Mouse (Mus musculus): ENCODE measurements around the gene Nodal. TPM values are rescaled to one million over a fixed set of nuclear protein-coding genes. Genes with fewer than 3 reads are reported as not detected.

Gene Nodal
- under 1 TPM; 0.23 to 0.26 TPM for total RNA-seq (2021)
- long read RNA-seq, experiment 1: 0 reads
- long read RNA-seq, experiment 2: 0 reads

GRCm38 (mm10) chr10:61417672-61418071 is at the start of gene Nodal:
TSS of gene Nodal (plus strand) at chr10:61417972.
- no peak for DNase-seq (ENCODE audit: low spot score in 2 of 2)

- no peak for DNase-seq (ENCODE audit: low spot score in 2 of 2)
These were observed 48.0 kb upstream of the Nodal start for GRCm38 (mm10) chr10:61369755-61370154.

GRCm38 (mm10) chr10:61370273-61370979 is 47.3 kb upstream of the Nodal start:
- DNase-seq (ENCODE audit: low spot score in 2 of 2): no peak

GRCm38 (mm10) chr10:61371884-61372584 is 45.7 kb upstream of the Nodal start:
- no peak for DNase-seq (ENCODE audit: low spot score in 2 of 2)

- DNase-seq (ENCODE audit: low spot score in 2 of 2): no peak
These were observed 45.2 kb upstream of the Nodal start for GRCm38 (mm10) chr10:61372585-61372923.

GRCm38 (mm10) chr10:61374076-61374475 is 43.7 kb upstream of the Nodal start:
- no peak for DNase-seq (ENCODE audit: low spot score in 2 of 2)

GRCm38 (mm10) chr10:61374771-61375481 is 42.8 kb upstream of the Nodal start:
- DNase-seq (ENCODE audit: low spot score in 2 of 2): no peak

- no peak for DNase-seq (ENCODE audit: low spot score in 2 of 2)
These were observed 39.7 kb upstream of the Nodal start for GRCm38 (mm10) chr10:61378050-61378449.

- no peak for DNase-seq (ENCODE audit: low spot score in 2 of 2)
These were observed 39.1 kb upstream of the Nodal start for GRCm38 (mm10) chr10:61378698-61379097.

- DNase-seq (ENCODE audit: low spot score in 2 of 2): no peak
These were observed 38.3 kb upstream of the Nodal start for GRCm38 (mm10) chr10:61379340-61380040.

- no peak for DNase-seq (ENCODE audit: low spot score in 2 of 2)
These were observed 37.6 kb upstream of the Nodal start for GRCm38 (mm10) chr10:61380186-61380585.

GRCm38 (mm10) chr10:61381823-61382222 is 35.9 kb upstream of the Nodal start:
- no peak for DNase-seq (ENCODE audit: low spot score in 2 of 2)

GRCm38 (mm10) chr10:61382281-61382731 is 35.5 kb upstream of the Nodal start:
- DNase-seq (ENCODE audit: low spot score in 2 of 2): no peak

GRCm38 (mm10) chr10:61383021-61383714 is 34.6 kb upstream of the Nodal start, which contains the start of gene Pald1:
TSS of gene Pald1 (minus strand) at chr10:61383530.
- peak; percentile 31 to 43 for DNase-seq (ENCODE audit: low spot score in 2 of 2)

GRCm38 (mm10) chr10:61383715-61384047 is 34.1 kb upstream of the Nodal start:
- no peak for DNase-seq (ENCODE audit: low spot score in 2 of 2)

GRCm38 (mm10) chr10:61385174-61385573 is 32.6 kb upstream of the Nodal start:
- DNase-seq (ENCODE audit: low spot score in 2 of 2): no peak

GRCm38 (mm10) chr10:61386284-61386683 is 31.5 kb upstream of the Nodal start:
- no peak for DNase-seq (ENCODE audit: low spot score in 2 of 2)

GRCm38 (mm10) chr10:61389020-61389419 is 28.8 kb upstream of the Nodal start:
- DNase-seq (ENCODE audit: low spot score in 2 of 2): no peak

- no peak for DNase-seq (ENCODE audit: low spot score in 2 of 2)
These were observed 27.6 kb upstream of the Nodal start for GRCm38 (mm10) chr10:61390148-61390547.

GRCm38 (mm10) chr10:61392584-61392983 is 25.2 kb upstream of the Nodal start:
- no peak for DNase-seq (ENCODE audit: low spot score in 2 of 2)
